Mouse (Mus musculus): Measurements from ENCODE around the gene Tcf12. TPM values are rescaled to one million over a fixed set of nuclear protein-coding genes. Genes with fewer than 3 reads are reported as not detected.

Gene Tcf12
- total RNA-seq, 2 experiments from 2014 or later = 43.8 to 48.6 TPM

DNA sequence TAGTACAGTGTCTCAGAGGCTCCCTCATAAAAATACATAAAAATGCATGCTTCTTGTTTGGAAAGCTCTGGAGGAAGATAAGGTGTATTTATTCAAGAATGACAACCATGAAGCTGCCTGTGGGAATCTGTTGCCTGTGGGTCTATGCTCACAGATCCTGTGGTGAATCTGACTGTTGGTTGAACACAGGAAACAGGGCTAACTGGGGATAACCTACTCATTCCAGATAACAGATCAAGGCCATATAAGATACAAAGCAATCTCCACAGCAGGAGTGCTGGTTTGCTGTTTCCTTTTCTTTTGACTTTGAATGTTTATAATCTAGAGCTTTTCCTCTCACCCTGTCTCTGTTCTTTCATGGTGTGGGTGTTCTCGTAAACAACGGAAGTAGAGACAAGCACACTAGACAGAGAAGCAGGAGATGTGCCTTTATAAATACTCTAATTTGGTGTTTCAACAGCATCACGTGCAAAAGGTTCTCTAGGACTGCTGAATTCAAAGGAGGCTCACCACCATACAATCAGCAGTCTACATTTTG, 237.6 kb downstream of the Tcf12 start:
- intact Hi-C loops (cut with DNase I) = no loop called here
- DNase-seq (ENCODE audit: low spot score in 2 of 2) = no peak

DNA sequence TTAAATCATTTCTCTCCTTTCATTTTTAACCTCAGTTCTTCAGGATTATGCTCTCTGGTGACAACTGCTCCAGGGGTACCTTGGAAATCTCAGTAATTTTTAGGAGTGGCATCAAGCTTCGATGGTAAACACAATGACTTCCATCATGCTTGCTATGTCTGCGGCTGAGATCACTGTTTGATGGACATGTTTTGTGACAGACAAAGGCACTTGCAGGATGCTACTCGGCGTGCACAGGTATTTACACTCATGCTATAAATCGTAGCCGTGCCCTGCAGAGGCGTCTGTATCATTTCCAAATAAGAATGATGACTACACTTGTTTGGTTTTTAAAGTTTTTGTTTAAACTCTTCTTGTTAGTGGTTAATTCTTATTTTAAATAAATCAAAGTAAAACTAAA, 248.3 kb downstream of the Tcf12 start:
- DNase-seq (ENCODE audit: low spot score in 2 of 2) = no peak
- intact Hi-C loops (cut with DNase I) = no loop called here

GRCm38 (mm10) chr9:71861629-71862028, 250.0 kb downstream of the Tcf12 start:
- DNase-seq (ENCODE audit: low spot score in 2 of 2) = no peak
- intact Hi-C loops (cut with DNase I) = no loop called here

DNA sequence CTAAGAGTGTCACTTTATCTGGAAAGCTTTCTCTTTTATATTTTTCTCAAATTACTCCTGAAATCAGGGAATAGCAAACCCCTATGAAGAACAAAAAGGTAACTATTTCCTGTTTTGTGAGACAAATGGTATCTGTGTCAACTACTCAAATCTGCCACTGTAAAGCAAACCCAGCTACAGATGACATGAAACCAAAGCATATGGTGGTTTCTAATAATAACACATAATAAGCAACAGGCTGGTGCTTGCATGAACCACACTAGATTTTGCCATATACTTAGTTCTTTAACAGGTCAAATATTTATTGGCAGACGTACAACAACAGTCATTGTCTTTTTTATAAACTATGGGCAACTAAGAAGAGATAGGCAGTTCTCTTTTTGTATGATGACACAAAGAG, 253.7 kb downstream of the Tcf12 start:
- intact Hi-C loops (cut with DNase I) = no loop called here
- DNase-seq (ENCODE audit: low spot score in 2 of 2) = no peak

GRCm38 (mm10) chr9:71853904-71854303, 257.8 kb downstream of the Tcf12 start:
- intact Hi-C loops (cut with DNase I) = no loop called here
- no peak for DNase-seq (ENCODE audit: low spot score in 2 of 2)

DNA sequence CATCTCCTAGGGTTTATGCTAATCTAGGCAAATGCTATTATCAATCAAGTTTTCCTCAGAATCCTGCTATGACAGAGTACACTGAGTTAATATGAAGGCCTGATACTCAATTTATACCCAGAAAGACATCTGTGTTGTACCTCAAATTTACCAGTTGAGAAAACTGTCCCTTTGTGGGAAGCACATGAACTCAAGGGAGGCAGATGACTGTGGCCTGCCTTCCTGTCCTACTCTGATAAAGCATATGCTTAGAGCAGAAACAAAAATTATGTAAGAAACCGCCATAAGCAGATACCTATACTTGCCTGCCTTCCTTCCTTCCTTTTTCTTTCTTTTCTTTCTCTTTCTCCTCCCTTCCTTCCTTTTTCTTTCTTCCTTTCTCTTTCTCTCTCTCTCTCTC, 261.4 kb downstream of the Tcf12 start:
- DNase-seq (ENCODE audit: low spot score in 2 of 2) = no peak
- intact Hi-C loops (cut with DNase I) = no loop called here

- intact Hi-C loops (cut with DNase I) = no loop called here
- DNase-seq (ENCODE audit: low spot score in 2 of 2) = no peak
Measured at GRCm38 (mm10) chr9:71848392-71848791, 263.3 kb downstream of the Tcf12 start.

DNA sequence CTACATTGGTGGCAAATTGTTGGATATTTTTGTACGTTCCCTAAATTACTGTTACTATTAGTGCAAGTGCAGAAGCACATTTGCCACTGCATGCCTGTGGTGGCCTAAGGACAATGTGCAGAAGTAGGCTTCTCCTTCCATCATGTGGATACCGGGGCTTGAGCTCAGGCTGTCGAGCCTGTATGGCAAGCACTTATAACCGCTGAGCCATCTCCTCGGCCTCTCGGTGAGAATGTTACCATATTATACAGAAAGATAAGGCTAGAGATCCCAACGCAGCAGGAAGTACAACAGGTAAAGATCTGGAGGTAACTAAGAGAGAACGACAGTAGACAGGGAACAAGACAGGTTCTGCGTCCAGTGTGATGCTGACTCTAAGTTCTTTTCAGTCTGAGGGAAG, 263.8 kb downstream of the Tcf12 start:
- intact Hi-C loops (cut with DNase I) = no loop called here
- DNase-seq (ENCODE audit: low spot score in 2 of 2) = no peak

DNA sequence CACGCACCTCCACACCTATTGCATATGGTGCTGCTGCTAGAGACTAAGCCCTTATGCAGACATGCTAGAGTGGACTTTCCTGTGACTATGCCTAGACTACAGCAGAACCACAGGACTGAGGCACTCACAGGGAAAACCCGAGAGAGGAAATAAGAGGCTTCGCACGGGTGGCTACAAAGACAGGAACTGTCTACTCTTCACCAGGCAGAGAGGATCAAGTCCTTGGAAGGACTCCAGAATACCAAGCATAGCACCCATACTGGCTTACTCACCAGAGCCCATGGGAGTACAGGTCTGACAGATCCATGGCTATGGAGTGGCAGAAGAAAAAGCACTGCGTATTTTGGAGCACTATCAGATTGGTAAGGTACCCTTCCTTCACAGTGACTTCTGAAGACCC, 269.8 kb downstream of the Tcf12 start:
- intact Hi-C loops (cut with DNase I) = no loop called here
- DNase-seq (ENCODE audit: low spot score in 2 of 2) = no peak

- no peak for DNase-seq (ENCODE audit: low spot score in 2 of 2)
- intact Hi-C loops (cut with DNase I) = loop anchor here (10.0 kb wide), 1 partner anchor 117 kb away; no protein-coding TSS in a partner anchor
Measured at GRCm38 (mm10) chr9:71837366-71837765, 274.3 kb downstream of the Tcf12 start.

- intact Hi-C loops (cut with DNase I) = loop anchor here (10.0 kb wide), 1 partner anchor 118 kb away; no protein-coding TSS in a partner anchor
- no peak for DNase-seq (ENCODE audit: low spot score in 2 of 2)
Measured at GRCm38 (mm10) chr9:71836366-71836765, 275.3 kb downstream of the Tcf12 start.

- intact Hi-C loops (cut with DNase I) = loop anchor here (10.0 kb wide), 1 partner anchor 119 kb away; no protein-coding TSS in a partner anchor
- no peak for DNase-seq (ENCODE audit: low spot score in 2 of 2)
Measured at GRCm38 (mm10) chr9:71835203-71835815, 276.4 kb downstream of the Tcf12 start.

DNA sequence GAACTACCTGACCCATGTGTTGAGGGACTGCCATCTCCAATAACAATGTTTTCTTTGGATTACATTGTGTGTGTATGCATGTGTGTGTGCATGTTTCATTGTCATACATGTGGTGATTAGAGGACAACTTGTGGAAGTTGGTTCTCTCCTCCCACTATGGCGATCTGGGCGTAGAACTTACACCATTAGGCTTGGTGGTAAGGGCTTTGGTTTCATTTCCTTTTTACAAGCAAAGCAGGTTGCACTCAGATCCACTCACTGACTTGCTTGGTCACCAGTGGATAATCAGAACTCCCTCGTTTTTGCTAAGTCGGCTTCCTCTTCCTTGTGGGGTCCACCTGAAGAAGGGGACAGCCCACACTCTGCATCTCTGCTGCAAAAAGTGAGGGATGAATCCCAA, 277.0 kb downstream of the Tcf12 start:
- intact Hi-C loops (cut with DNase I) = loop anchor here (5.0 to 10.0 kb wide), 3 partner anchors 120 to 573 kb away; no protein-coding TSS in a partner anchor
- no peak for DNase-seq (ENCODE audit: low spot score in 2 of 2)

DNA sequence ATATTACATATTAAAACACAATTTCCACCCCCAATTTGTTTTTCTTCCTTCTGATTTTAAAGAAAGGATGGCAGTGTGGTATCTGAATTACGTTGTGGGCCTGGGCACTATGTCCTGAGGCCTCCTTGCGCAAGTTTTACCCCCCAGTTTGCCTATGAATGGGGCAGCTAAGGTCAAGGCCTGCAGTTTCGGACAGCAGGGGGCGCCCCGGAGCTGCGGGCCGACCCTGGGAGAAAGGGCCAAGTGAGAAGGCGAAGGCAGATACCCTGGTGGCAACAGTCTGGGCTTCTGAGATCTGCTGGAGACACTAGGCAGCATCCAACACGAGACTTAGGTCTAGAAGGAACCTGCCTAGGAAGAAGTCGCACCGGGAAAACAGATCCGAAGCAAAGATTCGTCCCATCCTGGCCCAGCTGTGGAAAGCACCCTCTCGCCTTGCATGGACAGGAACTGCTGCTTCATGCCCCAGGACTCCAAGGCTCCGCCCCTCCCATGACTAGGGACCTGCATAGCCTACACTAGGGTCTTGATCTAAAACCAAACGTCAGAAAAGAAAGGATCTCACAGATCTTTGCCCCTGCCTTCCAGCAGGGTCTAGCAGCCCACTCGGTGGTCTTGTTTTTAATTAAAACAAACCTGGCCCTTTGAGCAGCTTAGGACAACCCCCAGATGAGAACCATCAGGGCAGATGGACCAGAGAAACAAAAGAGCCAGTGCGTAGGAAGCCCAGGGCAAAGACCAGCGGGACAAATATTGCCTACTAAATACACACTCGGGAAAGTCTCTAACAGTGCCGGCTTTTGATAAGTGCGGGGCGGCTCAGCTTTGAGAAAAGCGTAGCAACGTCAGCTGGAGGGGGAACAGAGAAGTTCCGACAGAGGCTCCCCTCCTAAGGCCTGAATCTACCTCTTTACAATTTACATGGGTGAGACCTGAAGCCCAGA, 279.6 kb downstream of the Tcf12 start:
- DNase-seq (ENCODE audit: low spot score in 2 of 2) = peak; percentile 29 to 42
- intact Hi-C loops (cut with DNase I) = loop anchor here (5.0 to 10.0 kb wide), 3 partner anchors 123 to 575 kb away; no protein-coding TSS in a partner anchor

DNA sequence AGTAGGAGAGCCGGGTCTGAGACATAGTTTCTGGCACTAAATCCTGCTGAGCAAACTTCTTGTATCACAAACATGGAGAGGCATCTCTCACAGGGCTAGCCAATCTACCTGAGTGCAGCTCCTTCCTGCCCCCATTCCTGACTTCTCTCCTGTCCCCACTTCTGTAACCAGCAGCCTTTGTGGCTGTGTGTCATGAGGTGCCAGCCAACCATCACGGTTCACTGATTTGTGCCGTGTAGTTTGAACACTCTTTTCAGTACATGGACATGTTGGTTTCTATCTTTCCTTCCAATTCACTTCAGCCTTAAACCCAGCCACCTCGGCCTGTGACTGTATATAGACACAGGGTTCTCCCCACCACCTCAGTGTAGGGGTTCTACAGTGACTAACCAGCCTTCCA, 280.7 kb downstream of the Tcf12 start:
- DNase-seq (ENCODE audit: low spot score in 2 of 2) = no peak
- intact Hi-C loops (cut with DNase I) = loop anchor here (5.0 to 10.0 kb wide), 3 partner anchors 124 to 576 kb away; no protein-coding TSS in a partner anchor

GRCm38 (mm10) chr9:71830365-71830764, 281.3 kb downstream of the Tcf12 start:
- intact Hi-C loops (cut with DNase I) = loop anchor here (5.0 to 10.0 kb wide), 3 partner anchors 124 to 577 kb away; no protein-coding TSS in a partner anchor
- DNase-seq (ENCODE audit: low spot score in 2 of 2) = no peak

DNA sequence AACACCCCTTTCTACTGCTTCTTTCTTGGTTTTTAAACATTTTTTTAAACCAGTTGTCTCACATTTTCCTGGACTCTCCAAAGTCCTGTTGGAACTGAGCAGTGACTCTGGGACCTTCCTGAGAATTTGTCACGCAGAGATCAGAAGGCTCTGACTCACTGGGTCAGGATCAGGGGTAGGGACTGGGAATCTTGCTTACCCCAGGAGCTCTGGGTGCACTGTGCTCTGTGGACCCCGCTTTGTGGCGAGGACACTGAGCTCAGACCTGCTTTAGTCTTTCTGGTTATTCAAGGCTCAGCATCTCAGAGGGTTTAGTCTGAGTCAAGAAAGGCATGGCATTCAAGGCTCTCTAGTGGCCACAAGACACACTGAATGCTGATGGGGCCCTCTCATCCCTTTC, 281.9 kb downstream of the Tcf12 start:
- no peak for DNase-seq (ENCODE audit: low spot score in 2 of 2)
- intact Hi-C loops (cut with DNase I) = loop anchor here (5.0 to 10.0 kb wide), 3 partner anchors 125 to 578 kb away; no protein-coding TSS in a partner anchor

DNA sequence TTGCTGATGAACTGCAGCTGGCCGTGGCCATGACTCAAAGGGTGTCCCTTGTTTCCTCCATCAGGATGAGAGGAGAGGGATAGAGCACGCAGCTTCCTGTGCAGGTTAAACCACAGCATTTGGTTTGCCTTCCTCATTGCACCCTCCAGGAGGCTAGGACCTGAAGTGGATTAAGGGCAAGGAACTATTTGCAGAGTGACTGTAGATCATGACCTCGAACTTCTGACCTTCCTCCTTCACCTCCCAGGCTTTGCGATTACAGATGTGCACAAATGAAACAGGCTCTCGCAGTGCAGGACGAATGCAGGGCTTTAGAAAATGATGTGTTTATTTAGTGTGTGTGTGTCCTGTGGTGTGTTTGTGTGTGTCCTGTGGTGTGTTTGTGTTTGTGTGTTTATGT, 282.5 kb downstream of the Tcf12 start:
- intact Hi-C loops (cut with DNase I) = no loop called here
- no peak for DNase-seq (ENCODE audit: low spot score in 2 of 2)

DNA sequence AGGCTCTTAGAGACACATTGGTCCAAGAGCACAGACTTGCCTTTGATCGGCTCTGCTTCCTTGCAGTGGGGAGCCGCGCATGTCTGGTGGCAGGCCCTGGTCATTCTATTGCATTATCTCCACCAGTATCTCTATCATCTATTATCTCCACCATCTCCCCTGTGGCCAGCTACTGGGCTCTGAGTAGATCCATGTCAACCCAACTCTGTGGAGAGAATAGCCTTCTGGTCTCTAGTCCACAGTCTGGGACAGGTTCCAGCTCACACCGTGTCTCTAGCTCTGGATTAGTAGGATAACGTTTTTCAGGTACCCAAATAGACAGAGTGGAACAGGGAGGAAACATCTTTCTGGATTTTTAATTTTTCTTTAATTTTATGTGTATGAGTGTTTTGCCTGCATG, 284.3 kb downstream of the Tcf12 start:
- no peak for DNase-seq (ENCODE audit: low spot score in 2 of 2)
- intact Hi-C loops (cut with DNase I) = no loop called here

DNA sequence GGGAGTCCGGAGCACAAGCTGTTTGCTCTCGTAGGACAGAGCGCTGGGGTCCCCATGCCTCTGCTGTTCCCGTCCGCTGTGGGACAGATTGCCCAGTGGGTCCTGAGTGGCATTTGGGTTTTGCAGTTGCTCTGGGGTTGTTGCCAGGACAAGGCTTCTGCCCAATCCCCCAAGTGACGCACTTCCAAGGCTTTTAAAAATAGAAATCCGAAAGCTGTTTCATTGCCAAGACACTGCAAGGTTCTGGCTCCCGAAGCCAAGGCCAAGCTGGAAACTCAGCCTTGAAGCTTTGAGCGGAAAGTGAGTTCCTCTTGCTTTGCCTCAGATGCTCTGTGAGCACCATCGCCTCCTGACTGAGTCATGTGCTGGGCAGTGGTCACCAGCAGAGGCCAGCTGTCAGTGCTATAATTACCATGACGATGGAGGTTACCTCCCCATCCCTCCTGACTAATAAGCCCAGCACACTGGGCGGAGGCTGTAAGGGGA, 285.6 kb downstream of the Tcf12 start:
- intact Hi-C loops (cut with DNase I) = no loop called here
- peak; percentile 47 for DNase-seq (ENCODE audit: low spot score in 2 of 2)
